Mouse (Mus musculus): Measurements from ENCODE around the gene Gm11492.

DNA sequence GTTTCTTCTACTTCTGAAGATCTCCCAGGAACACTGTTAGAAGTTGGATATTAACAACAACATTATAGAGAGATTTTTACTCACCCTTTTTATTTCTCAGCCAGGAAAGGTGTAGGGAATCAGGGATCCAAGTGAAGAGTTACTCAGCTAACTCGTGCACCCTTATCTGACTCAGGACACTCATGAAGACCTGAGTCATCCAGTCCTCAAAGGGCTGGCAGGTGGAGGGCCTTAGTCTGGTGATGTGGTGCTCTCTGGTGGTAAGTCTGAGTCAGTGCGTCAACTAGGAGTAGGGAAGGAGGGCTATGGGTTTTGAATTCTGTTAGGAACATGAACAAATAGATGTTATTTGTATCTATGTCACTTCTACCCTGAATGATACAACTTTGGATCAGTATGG, 47.2 kb upstream of the Gm11492 start:
- no peak for TF ChIP-seq POLR2A (IDR thresholded peaks at IDR 0.05; ENCODE audit: low read depth, low read length)
- peak; percentile 64; the same call in 1 of the 2 replicates for TF ChIP-seq CTCF (IDR thresholded peaks at IDR 0.05; ENCODE audit: borderline replicate concordance, insufficient read depth, low read length)

Data from embryonic fibroblast, embryonic 13.5 days (primary cell).